Comparison of ENCODE assay signal across 16 mouse cellular contexts in genomic region chr19:47752456-47752855, GRCm38 (mm10). TPM values are rescaled to one million over a fixed set of nuclear protein-coding genes. Genes with fewer than 3 reads are reported as not detected.
DNase-seq lines count a peak whose midpoint lies in the region; ATAC-seq lines count a peak whose summit lies in the region.
"Had no signal": no experiment of that assay in that cellular context is flagged by ENCODE, and none has a peak within 500 bp of the region (broad histone marks: within the 10 kb centered on the region; RNA-seq: fewer than 3 reads in every experiment).

No protein-coding gene starts in this region.

- no peak overlapping the region for H3K4me2 ChIP-seq in heart, embryonic 11.5 days
- H3K4me2 ChIP-seq: embryonic facial prominence, embryonic 12.5 days; forebrain, embryonic 13.5 days; forebrain, embryonic 15.5 days had no signal

- DNase-seq in adrenal gland, adult 2 months: peak; percentile 25
- no peak for DNase-seq in adrenal gland, postnatal 4 days (ENCODE audit: low spot score in 2 of 2)
- DNase-seq in adrenal gland, postnatal 14 days: peak; percentile 57
- DNase-seq in adrenal gland, postnatal 25 days: peak; percentile 9
- no peak for DNase-seq in kidney, postnatal 14 days
- DNase-seq: cerebellum, adult 11-12 months; cerebellum, adult 2 months; cerebellum, adult 9-10 months; cerebellum, postnatal 10 days; cerebellum, postnatal 25 days; forebrain, postnatal 0 days had no signal

- ATAC-seq in heart, embryonic 11.5 days (replicated peaks; ENCODE audit: insufficient number of reproducible peaks, low FRiP score, low TSS enrichment): no peak
- ATAC-seq: forebrain, embryonic 13.5 days; forebrain, embryonic 15.5 days; forebrain, postnatal 0 days had no signal

- no peaks in the 10 kb centered on the region for H3K9me3 ChIP-seq in heart, embryonic 11.5 days (replicated peaks; ENCODE audit: control insufficient read depth, low read length)
- H3K9me3 ChIP-seq: embryonic facial prominence, embryonic 10.5 days; embryonic facial prominence, embryonic 12.5 days; forebrain, embryonic 13.5 days; forebrain, embryonic 15.5 days had no signal

- no peaks in the 10 kb centered on the region for H3K4me1 ChIP-seq in heart, embryonic 11.5 days (ENCODE audit: control insufficient read depth, insufficient read depth, low read length)
- H3K4me1 ChIP-seq: embryonic facial prominence, embryonic 10.5 days; embryonic facial prominence, embryonic 12.5 days; forebrain, embryonic 15.5 days had no signal

- no peak overlapping the region for H3K4me3 ChIP-seq in heart, embryonic 11.5 days (ENCODE audit: low read depth, low read length)
- H3K4me3 ChIP-seq: embryonic facial prominence, embryonic 10.5 days; embryonic facial prominence, embryonic 12.5 days; forebrain, embryonic 13.5 days; forebrain, embryonic 15.5 days had no signal

- H3K27ac ChIP-seq in heart, embryonic 11.5 days (ENCODE audit: low read depth, low read length): no peak overlapping the region
- H3K27ac ChIP-seq: embryonic facial prominence, embryonic 10.5 days; embryonic facial prominence, embryonic 12.5 days; forebrain, embryonic 13.5 days; forebrain, embryonic 15.5 days had no signal

- no peaks in the 10 kb centered on the region for H3K36me3 ChIP-seq in heart, embryonic 11.5 days (ENCODE audit: control insufficient read depth, insufficient read depth, low read length)
- H3K36me3 ChIP-seq: embryonic facial prominence, embryonic 10.5 days; embryonic facial prominence, embryonic 12.5 days; forebrain, embryonic 15.5 days had no signal

- H3K27me3 ChIP-seq in heart, embryonic 11.5 days (ENCODE audit: control insufficient read depth, insufficient read depth, low read length): no peaks in the 10 kb centered on the region
- H3K27me3 ChIP-seq: embryonic facial prominence, embryonic 12.5 days; forebrain, embryonic 13.5 days; forebrain, embryonic 15.5 days had no signal

- WGBS in heart, embryonic 11.5 days (ENCODE audit: insufficient replicate concordance): 78% methylated on average over 9 of the region's 9 CpGs

- H3K9ac ChIP-seq in heart, embryonic 11.5 days (ENCODE audit: low read depth, low read length): no peak overlapping the region
- H3K9ac ChIP-seq: embryonic facial prominence, embryonic 12.5 days; forebrain, embryonic 13.5 days; forebrain, embryonic 15.5 days; forebrain, postnatal 0 days had no signal

RNA-seq across cellular contexts. Expression of gene Sfr1, which starts 21.0 kb away (rescaled TPM):
- 10 to 100 TPM; 88.4 to 89.9 TPM for total RNA-seq in adrenal gland, adult 2 months (2021)
- 45.7 and 62.8 TPM in 2 replicates for polyA plus RNA-seq in adrenal gland, adult 2 months (2012; rRNA removed)
- 100 to 1,000 TPM; 102 to 112 TPM for total RNA-seq in adrenal gland, postnatal 4 days (2021)
- 90.3 and 102 TPM in 2 replicates for total RNA-seq in adrenal gland, postnatal 14 days (2021)
- 104 TPM in 2 replicates for total RNA-seq in adrenal gland, postnatal 25 days (2021)
- 258 and 274 TPM in 2 replicates for polyA plus RNA-seq in heart, embryonic 11.5 days (2014; fragmentation: Nextera tagmentation; extraction: Ambion mirVana)

Comparison
In these comparisons a context has a peak if more than half of its experiments do, and no peak if none do; other contexts are left out.
1. DNase-seq: peak in adrenal gland, adult 2 months (single experiment), adrenal gland, postnatal 14 days (single experiment) and adrenal gland, postnatal 25 days (single experiment); none in adrenal gland, postnatal 4 days (0 of 2) and kidney, postnatal 14 days (single experiment).